Mouse (Mus musculus): ENCODE measurements at regions not wholly inside any gene's neighbourhood (a gene's known extent, or its start where the extent isn't known, plus 50 kb on each side); places are given as distances from the start of the nearest gene placed in this dataset.

DNA sequence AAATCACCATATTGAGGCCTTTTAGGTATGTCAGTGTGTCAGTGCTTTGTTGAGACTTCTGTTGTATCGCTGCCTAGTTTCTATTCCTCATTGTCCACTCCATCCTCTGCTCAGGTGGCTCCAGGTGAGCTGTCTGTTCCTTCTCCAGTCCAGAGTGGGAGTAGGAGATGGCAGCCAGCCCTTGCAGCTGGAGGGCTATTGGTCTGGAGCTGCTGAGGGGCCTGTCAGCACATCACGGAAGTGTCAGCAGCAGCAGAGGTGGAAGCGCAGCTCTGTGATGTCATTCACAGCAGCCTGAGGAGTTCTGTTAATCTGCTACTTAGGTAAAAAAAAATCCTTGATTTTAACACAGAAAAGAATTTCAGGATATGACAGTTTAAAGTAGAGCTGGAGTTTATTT is 126.0 kb upstream of the Adra1b start:
- in situ Hi-C loops (cut with MboI, MseI): no loop called here

DNA sequence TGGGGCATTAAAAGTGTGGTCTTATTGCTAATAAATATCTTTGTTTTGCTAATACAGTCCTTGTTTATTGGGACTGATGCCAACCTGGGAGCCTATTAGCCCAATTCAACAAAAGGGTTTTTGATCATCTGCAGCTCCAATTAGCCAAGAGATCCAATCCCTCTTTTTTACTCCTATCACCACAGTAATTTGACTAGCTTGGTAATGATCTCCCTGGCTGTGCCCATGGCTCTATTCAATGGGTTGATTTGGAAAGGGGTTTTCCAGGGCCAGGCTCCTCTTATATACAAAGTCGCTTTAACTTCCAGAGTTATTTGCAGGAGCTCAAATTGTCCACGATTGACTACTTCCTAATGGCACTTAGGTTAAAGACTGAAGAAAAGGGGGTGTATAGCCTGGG is 145.1 kb upstream of the Adra1b start:
- in situ Hi-C loops (cut with MboI, MseI): no loop called here

DNA sequence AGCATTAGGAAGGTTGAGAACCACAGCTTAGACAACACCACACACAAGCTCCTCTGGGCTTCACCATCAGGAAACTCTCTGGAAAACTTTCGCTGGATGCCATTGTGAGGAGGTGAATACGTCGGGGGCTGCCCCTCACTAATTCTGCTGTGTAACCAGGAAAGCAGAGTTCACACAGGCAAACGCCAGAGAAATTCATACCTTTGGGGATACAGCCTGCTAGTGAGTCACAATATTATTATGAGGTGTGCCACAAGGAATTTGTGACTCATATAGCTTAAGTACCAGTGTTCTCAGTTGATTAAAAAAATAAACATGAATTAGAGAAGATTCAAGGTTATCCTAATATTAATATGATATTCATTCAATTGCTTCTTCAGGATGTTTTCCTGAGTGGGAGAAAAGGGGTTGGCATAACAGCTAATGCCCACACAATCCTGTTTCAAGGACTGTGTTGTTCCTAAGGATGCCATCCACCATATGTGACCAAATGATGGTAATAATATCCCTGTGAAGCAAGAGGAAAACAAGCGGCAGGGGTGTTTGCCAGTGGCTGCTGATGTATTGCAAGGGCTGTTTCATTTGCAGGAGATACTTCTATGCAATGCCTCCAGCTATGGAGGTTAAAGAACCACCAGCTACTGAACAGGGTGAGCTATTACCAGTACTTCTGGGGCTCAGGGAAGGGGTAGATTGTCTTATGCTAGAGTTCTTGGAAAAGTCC is 148.4 kb upstream of the Adra1b start:
- in situ Hi-C loops (cut with MboI, MseI): no loop called here

DNA sequence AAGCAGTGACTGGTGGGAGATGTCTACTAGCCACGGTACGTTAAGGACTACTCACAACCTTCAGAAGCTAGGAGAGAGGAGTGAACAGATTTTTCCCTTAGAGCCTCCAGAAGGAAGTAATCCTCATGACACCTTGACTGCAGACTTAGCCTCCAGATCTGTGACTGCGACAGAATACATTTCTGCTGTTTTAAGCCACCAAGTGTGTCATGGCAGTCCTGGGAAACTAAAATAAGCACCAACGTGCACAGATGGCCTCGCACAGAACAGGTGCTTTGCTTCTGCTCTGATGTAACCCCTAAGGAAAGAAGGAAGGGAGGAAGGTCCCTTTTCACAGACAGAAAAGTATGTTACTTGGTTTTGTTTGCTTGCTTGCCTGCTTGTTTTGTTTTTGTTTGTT is 151.5 kb upstream of the Adra1b start:
- in situ Hi-C loops (cut with MboI, MseI): no loop called here

DNA sequence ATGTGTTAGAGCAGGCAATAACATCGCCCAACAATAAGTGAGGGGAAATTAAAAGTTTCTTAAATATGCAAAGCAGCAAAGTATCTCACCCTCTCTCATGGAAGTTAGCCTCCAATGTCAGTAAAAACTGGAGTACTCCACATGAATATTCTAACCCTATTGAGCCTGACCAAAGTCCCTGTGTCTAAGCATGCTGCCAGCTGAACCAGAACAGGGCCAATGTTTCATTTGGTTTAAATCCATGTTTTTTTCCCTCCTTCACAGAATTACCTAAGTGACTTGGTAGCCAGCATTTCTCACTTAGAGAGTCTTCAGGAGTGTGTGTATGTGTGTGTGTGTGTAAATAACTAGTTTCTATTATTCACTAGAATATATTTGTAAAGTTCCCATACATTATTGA is 161.4 kb upstream of the Adra1b start:
- in situ Hi-C loops (cut with MboI, MseI): no loop called here

DNA sequence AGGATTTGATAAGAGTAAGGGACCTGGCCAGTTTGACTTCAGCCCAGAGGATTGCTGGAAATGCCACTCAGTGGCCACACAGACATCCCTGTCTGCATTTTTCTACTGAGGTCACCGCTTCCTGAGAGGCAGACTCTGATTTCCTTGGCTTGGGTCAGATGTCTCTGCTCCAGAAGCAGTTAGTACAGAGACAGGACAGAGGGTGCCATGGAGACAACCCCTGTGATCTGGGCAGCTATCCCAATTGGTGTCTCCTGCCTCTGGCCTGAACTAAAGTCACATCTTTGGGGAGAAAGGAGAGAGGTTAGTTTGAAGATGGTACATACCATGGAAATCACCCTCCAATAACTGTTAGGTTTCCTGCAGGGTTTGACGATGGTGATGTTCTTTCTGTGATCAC is 165.2 kb upstream of the Adra1b start:
- in situ Hi-C loops (cut with MboI, MseI): no loop called here

DNA sequence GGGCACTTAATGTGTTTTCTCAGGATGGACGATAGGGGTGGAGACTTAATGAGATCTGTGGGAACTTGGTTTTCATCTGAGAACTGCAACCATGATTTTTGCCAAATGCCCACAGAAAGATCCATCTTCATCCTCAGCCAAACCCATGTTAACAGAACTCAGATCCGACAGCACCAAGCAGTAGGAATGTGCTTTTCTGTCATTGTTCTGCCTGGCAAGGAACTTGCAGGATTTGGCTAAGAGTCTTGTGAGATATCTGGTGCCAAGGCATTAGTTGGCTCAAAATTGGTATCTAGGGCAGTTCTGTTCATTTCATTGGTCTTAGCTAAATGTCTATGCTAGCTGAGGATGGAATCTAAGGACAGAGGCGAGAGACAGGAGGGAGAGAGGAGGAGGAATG is 182.7 kb upstream of the Adra1b start:
- in situ Hi-C loops (cut with MboI, MseI): loop anchor here (10.0 kb wide), 1 partner anchor 1209 kb away; no protein-coding TSS in a partner anchor

DNA sequence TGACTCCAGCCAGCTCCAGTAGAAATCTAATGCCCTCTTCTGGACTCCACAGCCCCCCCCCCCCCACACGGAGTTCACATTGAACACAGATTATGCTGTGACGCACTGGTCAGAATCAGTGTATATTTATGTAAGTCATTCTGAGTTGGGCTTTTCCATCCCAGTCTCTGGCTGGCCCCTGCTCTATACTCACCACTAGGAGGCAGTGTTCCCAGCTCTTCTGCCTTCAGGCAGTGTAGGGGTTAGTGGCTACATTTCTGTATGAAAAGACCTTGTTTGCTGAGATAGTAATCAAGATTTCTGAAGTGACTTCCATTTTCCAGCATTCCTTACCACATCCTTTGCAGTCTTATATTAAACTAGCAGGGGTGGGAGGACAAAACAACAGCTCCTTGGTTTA is 185.9 kb upstream of the Adra1b start:
- in situ Hi-C loops (cut with MboI, MseI): loop anchor here (10.0 kb wide), 1 partner anchor 1212 kb away; no protein-coding TSS in a partner anchor

DNA sequence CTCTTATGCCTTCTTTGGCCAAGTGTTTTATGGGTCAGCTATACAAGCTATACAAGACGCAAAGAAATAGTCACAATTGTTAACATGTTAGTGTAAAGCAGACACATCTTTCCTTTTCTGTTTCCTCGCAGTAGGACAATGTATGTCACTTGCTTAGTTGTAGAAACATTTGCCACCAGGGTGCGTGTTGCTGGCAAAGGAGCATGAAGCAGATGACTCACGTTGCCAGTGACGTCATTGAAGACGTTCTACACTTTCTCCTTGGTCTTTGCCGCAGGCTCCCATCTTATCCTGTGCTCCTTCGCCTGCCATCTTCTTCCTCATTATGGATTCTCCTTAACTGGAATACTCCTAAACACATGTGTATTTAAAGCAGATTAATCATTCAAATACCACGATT is 188.5 kb upstream of the Adra1b start:
- in situ Hi-C loops (cut with MboI, MseI): loop anchor here (10.0 kb wide), 1 partner anchor 1215 kb away; no protein-coding TSS in a partner anchor

DNA sequence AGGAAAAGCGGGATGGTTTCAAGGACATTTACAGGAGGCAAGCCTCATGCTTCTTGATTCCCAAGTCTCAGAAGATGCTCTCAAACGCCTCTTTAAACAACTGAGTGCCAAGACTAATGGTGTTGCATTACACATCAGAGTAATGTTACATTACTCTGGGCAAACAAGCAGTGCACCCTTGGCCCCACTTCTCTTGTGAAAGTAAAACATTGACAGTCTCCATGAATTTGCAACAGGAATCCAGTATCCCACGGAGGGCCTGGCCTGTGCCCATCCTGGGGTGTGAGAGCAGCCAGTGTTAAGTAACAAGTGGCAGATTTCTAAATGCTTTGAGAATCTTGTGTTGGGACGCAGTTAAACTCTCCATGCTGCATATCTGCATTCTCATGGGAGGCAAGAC is 194.3 kb upstream of the Adra1b start:
- in situ Hi-C loops (cut with MboI, MseI): loop anchor here (10.0 kb wide), 1 partner anchor 230 kb away; no protein-coding TSS in a partner anchor

DNA sequence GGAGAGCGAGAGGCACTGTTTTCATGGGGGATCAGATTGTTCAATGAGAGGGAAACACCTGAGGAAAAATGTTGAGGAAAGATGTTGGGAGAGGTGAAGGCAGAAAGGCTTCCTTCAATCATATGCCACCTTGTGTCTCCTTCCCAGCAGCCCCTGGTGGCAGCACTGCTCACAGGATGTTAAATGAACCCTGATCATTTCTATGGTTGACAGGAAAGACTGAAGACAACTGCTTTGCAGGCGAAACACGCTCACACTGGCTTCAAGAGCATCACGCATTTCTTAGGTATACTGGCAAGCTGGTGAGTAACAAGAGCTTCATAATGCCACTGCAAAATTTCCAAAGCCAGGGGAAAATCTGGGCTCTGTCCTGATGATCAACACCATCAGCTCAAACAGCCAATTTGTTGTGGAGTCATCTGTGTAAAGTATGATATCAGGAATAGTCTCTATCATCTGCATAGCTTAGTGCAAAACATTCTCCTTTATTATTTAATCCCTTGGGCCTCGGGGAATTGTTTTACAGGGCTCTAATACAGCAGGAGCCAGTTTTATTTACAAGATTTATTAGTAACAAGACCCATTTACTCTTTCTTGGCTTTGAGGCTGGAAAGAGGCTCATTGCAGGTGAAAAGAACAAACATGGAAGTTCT is 202.3 kb upstream of the Adra1b start:
- in situ Hi-C loops (cut with MboI, MseI): no loop called here

DNA sequence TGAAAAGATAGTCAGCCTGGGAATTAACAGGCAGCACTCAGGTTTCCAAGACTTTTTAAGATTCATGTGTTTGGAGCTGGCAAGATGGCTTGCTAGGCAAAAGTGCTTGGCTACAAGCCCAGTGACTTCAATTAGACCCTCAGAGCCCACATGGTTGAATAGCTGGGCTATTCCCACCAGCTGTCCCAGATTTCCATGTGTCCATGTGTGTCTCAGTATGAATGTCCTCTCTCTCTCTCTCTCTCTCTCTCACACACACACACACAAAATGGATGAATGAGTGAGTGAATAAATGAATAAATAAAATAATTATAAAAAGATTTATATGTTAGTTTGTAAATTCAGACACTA is 202.8 kb upstream of the Adra1b start:
- in situ Hi-C loops (cut with MboI, MseI): no loop called here

DNA sequence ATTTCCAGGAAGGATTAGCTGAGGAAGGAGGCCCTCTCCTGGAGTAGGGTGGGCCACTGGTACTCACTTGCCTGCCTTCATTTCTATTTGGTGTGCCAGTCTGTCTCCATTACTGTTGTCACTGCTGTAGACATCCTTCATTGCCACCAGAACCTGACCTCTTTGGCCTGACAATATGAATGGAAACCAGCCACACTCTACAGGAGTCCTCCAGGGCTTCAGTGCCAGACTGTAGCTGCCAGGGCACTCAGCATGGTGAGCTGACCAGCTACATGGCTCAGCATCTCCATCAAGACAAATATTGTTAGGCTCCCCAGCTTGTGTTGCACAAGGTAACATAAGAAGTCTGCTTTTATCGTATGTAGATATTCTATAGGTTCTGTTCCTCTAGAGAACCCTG is 205.2 kb upstream of the Adra1b start:
- in situ Hi-C loops (cut with MboI, MseI): no loop called here

DNA sequence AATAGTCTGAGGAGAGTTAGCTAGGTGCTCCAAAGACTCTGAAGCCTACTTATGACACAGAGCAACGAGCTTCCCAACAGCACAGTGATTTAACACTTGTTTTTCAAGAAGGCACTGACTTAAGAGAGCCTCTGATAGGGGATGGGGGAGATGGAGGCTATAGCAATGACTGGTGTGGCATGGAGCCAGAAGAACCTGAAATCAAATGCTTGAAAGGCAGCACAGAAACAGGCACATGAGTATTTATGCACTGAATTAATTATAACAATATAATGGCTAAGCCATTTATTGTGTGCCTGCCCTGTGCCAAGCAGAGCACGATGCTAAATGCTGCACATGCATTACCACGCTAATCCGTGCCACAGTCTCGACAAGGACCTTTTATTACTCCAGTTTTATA is 210.5 kb upstream of the Adra1b start:
- in situ Hi-C loops (cut with MboI, MseI): no loop called here

DNA sequence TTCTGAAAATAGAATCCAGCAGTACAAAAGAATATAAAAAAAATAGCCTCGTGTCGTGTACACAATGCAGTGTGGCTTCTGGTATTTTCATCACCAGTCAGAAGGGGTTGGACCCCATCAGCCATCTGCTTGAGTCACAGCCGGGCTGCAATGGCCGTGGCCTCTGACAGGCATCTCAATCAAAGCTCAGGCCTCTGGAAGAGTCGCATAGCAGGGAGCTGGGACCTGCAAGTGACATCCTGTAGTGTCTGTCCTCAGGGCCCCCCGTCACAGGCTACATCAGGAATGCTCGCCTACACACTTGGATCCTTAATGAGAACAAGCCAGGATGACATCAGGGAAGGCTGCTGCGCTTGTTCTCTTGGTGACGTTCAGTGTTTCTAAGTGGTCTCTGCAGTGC is 226.1 kb upstream of the Adra1b start:
- in situ Hi-C loops (cut with MboI, MseI): no loop called here

DNA sequence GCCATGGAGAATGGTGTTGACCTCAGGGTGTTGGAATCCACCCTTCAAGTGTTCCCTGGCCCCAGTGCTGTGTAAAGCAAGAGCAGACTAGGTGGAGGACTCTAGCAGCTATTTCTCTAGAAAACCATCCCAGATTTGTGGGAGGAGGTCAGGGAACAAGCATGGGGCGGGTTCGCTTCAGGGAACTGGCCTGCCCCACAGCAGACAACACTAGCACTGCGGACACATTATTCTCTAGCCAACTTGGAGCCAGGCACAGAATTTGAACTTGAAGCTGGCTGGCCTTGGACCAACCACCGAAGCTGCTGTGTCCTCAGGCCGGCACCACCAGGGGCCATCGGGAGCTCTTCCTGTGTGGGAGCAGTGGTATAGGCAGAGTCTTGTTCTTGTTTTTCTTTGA is 227.5 kb upstream of the Adra1b start:
- in situ Hi-C loops (cut with MboI, MseI): no loop called here

DNA sequence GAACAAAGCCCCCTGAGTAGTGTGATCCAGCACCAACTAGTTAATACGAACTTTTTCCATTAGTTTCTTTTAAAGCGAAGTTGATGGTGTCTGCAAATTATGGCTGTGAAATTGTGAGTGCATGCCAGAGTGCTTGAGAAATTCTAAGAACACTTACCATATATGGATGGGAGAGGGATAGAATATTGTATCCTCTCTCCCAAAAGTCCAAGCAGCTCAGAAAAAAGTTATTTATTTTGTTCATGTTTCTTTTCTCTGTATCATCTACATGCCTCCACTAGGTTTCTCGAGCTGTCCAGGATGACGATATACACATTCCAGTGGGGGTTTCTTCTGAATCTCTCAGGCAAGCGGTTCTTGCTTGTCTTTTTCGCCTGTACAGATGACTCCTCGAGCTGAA is 232.2 kb upstream of the Adra1b start:
- in situ Hi-C loops (cut with MboI, MseI): no loop called here

DNA sequence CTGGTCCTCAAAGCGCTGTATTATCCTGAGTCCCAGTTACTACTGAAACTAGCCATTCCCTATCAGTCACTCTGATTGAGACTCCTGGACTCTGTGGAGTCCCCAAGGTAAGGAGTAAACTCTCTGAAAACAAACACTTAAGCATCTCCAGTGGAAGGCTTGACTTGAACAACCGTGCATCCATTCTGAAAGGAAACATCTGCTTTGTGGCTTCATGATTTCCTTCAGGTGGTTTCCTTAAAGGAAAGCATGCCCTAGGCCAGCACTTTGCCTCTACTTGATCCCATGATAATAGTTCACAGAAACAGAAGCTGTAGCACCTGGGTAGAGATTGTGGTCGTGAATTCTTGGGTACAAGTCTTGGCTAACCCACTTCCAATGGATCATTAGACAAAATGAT is 235.0 kb upstream of the Adra1b start:
- in situ Hi-C loops (cut with MboI, MseI): no loop called here

DNA sequence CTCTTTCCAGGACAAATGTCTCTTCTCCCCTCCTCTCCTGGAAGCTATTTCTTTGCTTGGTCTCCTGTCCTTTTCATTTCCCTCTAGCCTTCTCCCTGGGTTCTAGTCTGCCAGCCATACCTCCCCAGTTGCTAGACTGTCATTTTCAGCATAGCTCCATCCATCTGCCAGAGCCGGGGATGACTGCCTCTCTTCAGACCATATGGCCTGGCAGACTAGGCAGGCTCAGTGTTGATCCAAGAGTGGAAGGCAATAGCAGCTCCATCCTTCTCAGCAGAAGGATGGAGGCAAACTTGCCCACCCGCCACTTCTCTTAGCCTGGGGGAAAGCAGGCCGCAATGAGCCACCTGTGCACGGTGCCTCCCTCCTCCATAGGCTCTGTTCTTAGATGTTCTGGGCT is 242.0 kb upstream of the Adra1b start:
- in situ Hi-C loops (cut with MboI, MseI): no loop called here

DNA sequence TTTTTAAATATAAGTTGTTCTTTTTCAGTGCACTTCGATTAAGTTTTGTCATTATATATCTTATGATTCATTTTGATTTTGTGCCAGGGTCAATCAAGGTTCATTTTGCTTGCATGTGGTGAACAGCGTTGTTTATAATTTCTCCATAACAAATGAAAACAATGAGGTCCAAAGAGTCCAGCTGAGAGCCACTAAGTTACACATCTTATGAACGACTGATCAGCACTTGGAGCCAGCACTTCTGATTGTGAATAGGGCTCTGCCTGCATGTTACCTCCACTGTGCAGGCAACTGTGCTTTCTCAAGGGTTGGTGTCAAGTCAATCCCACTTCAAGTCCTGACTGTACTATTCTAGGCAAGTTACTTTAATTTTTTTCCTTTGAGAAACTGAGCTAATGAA is 243.5 kb upstream of the Adra1b start:
- in situ Hi-C loops (cut with MboI, MseI): no loop called here

DNA sequence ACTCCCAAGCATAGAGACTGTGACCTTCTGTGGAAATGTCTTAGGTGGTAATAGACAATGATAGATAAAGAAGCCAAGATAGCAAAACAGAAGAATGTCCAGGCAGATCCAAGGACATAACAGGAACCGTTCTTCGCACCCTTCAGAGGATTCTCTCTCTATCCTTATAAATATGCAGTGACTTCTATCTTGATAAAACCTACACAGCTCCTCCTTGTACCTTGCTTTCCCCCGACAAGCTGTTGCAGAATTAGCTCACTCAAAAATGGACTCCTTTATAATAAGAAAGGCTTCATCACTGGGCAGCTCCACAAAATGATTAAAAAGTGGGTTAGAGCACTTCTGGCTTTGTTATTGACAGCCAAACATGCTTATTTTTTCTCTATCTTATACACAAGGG is 245.4 kb upstream of the Adra1b start:
- in situ Hi-C loops (cut with MboI, MseI): no loop called here

DNA sequence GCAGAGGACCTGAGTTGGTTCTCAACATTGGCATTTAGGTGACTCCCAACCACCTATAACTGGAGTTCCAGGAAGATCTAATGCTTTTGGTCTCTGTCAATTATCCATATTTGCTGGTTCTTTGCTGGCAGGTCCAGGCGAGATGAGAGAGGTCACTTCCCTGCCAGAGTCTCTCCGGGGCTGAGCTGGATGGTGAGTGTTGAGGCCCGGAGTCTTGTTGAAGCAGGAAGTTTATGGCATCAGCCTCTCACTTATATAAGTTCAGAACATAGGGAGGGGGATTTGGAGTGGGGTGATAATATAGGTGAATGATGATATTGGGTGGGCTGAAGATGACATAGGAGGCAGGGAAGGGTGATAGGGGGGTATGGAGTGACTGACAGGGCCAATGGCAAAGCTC is 246.3 kb upstream of the Il12b start:
- in situ Hi-C loops (cut with MboI, MseI): no loop called here

DNA sequence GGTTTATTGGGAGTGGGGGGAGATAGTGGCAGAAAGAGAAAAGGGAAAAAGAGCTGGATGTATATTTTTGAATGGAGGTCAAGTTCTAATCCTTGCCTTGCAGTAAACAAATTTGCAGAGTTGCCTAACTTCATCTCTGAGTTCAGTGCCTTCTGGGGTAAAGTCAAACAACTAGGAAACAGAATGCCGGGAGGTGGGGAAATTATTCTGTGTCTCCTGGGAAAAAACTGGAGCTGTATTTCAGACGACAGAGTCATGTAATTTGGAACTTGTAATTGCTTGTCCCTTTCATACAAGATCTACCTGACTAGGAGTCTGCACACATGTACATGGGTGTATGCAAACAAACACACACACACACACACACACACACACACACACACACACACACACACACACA is 244.3 kb upstream of the Il12b start:
- in situ Hi-C loops (cut with MboI, MseI): no loop called here

DNA sequence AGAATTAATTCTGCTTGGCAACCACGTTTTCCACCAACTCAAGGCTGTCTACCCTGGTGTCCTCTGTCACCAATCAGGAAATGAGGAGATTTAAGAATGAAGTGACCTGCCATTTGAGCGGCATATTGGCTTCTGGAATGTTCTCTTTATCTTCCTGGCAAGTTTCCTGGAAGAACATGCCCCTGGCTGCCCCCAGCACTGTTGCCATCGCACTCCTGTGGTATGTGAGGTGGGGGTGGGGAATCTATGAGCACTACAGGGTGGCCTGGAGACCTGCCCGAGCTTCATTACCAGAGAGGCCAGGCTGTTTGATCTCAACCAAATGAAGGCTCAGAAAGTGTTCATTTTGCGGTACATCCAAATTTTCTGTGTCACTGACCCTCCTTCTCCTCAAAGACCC is 243.8 kb upstream of the Il12b start:
- in situ Hi-C loops (cut with MboI, MseI): no loop called here
